Comparison of ENCODE assay signal across 15 mouse cellular contexts in the genomic region with DNA sequence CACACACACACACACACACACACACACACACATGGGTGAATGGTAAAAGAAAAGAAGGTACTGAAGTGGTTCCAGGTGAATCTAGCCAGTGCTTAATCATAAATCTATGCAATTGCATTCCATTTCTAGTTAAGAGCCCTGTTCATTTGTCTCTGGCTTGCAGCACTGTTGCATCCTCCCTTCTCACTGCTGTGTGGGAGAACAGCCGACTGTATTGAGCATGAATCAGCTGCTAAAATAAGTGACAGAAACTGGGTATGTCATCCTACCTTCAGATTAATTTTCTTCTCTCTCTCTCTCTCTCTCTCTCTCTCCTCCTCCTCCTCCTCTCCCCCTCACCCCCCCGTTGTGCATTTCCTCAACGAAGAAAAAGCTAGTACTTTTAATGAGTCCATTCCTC.
"Had no signal": no experiment of that assay in that cellular context is flagged by ENCODE, and none has a peak within 500 bp of the region (broad histone marks: within the 10 kb centered on the region; RNA-seq: fewer than 3 reads in every experiment).

No protein-coding gene starts in this region.

- H3K4me3 ChIP-seq: limb, embryonic 15.5 days; liver, embryonic 12.5 days; megakaryocyte, embryonic 14.5 days; midbrain, embryonic 12.5 days had no signal

- H3K27ac ChIP-seq: kidney, postnatal 0 days; limb, embryonic 15.5 days; liver, embryonic 12.5 days; macrophage; midbrain, embryonic 12.5 days; stomach, postnatal 0 days had no signal

- DNase-seq: kidney, adult 11 months; kidney, adult 9 months; kidney, postnatal 36 days; lung, embryonic 14.5 days; lung, postnatal 14 days; thymus, adult 18-20 months; thymus, postnatal 25 days had no signal

- ATAC-seq: hindbrain, embryonic 16.5 days; liver, embryonic 12.5 days had no signal
